Mouse (Mus musculus) lung, adult 2 months (tissue): ENCODE data around the gene Gna15.

Experiments
- CTCF ChIP-seq: fragments of 200-500 bp; IDR thresholded peaks from 2 replicates; pipeline ENCODE4 v1.5.1; 2011; ENCODE audit warnings: mild to moderate bottlenecking, low read length, control low read depth; ENCODE audit not compliant: insufficient read depth
- POLR2A ChIP-seq: fragments of 200-500 bp; IDR thresholded peaks from 2 replicates; pipeline ENCODE4 v1.6.1; 2011; ENCODE audit warnings: low read depth, mild to moderate bottlenecking, control low read depth, low read length, borderline replicate concordance; ENCODE audit errors: extremely low read depth

GRCm38 (mm10) chr10:81505016-81505664 lies 18.9 kb downstream of the Gna15 start:
- no peak for TF ChIP-seq POLR2A
- no peak for TF ChIP-seq CTCF
